Mouse (Mus musculus) embryonic fibroblast, embryonic 13.5 days (primary cell): ENCODE results near the gene Ccdc177.

Experiments
- CTCF ChIP-seq: IDR thresholded peaks from 2 replicates; pipeline ENCODE4 v1.5.1; 2011; ENCODE audit warnings: mild to moderate bottlenecking, control low read depth, low read length, moderate library complexity, borderline replicate concordance; ENCODE audit not compliant: insufficient read depth
- POLR2A ChIP-seq: IDR thresholded peaks from 2 replicates; pipeline ENCODE4 v1.6.1; 2011; ENCODE audit warnings: low read depth, mild to moderate bottlenecking, control low read depth, low read length, moderate library complexity

DNA sequence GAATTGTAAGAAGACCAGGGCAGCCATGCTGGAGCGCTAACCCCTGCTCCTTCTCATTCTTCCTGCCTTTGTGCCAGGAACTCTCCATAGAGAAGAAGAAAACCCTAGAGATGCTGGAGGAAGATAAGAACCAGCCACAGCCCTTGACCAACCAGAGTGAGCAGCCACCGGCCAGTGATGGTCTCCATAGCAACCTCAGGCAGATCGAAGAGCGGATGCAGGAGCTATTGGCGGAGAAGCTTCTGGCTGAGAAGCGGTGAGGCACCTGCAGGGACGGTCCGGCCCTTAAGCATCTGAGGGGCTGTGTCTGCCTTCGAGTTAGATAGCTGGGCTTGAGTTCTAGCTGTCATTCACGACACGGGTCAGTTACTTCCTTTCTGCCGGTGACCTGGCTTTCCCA, 40.0 kb downstream of the Ccdc177 start:
- TF ChIP-seq CTCF (no peak), POLR2A (no peak)
